Mouse (Mus musculus) thymus, adult 2 months (tissue): ENCODE data around the gene Abcc9.

ENCODE experiments used
- CTCF ChIP-seq: fragments of 200-500 bp; IDR thresholded peaks from 2 replicates; pipeline ENCODE4 v1.5.1; 2012; ENCODE audit warnings: mild to moderate bottlenecking, control low read depth, low read length, moderate library complexity, borderline replicate concordance; ENCODE audit not compliant: control insufficient read depth, poor library complexity, insufficient read depth; ENCODE audit errors: extremely low read depth
- POLR2A ChIP-seq: fragments of 200-500 bp; IDR thresholded peaks from 2 replicates; pipeline ENCODE4 v1.6.1; 2012; ENCODE audit warnings: mild to moderate bottlenecking, low read length, control low read depth, moderate library complexity; ENCODE audit not compliant: control insufficient read depth, poor library complexity, insufficient read depth; ENCODE audit errors: extremely low read depth

GRCm38 (mm10) chr6:142551482-142551881, 150.6 kb downstream of the Abcc9 start:
- no peak for TF ChIP-seq CTCF
- TF ChIP-seq POLR2A, result no peak
